Mouse (Mus musculus) kidney, adult 9 months (tissue): Measurements from ENCODE around the gene Sept8.
"Not testable (repeated sequence)": the region's sequence is repeated elsewhere in the genome, so short reads cannot be mapped to it uniquely, and the experiment has no call there.

Source experiments
- DNase-seq: peaks from one replicate; pipeline ENCODE4 v3.0.0; 2022

Sept8 gene

DNA sequence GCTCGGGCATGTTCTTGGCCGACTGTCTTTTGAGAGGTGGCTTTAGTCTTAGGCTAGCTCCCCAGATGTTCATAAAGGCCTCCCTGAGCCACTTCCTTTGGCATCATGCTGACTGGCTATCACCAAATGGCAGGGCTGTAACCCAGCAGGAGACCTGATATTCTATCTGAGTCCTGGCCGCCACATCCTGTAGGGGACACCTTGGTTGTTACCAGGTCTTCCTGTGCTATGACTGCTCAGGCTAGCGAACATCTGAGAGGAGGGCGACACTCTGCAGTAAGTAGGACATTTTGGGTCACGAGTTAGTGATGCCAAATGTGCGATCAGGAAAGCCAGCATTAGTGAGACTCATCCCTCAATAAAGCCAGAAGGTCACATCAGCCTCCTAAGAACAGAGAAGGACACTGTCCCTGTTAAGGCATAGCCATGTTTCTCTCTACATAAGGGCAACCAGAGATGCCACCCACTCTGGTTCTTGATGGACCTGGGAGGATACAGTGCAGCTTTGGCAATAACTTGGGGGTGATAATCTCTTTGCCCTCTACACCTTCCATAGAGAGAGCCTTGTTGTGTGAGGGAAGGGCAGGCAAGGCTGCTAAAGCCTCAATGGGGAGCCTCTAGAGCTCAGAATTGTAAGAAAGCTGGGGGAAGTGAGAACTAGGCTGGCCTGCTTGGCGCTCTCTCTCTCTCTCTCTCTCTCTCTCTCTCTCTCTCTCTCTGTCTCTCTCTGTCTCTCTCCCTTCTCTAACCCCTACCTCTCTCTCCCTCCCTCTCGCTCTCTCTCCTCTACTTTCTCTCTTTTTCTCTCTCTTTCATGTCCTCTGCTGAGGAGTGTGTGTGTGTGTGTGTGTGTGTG lies 9.6 kb downstream of the Sept8 start:
- no peak for DNase-seq

DNA sequence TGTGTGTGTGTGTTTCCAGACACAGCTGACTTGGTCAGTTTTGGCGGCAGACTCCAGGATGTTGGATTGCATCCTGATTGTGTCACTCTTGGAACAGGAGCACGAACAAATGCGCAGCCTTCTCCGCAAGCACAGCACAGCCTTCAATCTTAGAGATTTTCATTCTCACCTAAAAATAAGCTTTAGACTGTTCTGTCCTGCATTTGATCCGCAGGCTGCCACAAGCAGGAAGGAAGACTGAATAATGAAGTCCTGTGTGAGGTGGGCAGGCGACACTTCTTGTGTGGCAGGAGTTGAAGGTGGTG lies 10.1 kb downstream of the Sept8 start:
- peak; percentile 21 for DNase-seq

DNA sequence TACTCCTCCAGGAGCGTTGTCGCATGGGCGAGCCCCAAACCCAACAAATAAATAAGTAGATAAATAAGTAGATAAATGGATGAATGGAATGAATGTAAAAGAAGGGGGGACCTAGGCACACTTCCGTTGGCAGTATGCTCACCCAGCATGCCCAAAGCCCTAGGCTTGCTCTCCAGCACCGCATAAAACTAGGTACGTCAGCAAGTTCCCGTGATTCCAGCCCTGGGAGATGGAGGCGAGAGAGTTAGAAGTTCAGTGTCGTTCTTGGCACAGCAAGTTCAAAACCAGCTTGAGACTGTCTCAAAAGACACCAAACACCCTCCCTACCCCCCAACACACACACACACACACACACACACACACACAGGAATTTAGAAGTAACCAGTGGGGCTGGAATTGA lies 10.9 kb downstream of the Sept8 start:
- DNase-seq: no peak

DNA sequence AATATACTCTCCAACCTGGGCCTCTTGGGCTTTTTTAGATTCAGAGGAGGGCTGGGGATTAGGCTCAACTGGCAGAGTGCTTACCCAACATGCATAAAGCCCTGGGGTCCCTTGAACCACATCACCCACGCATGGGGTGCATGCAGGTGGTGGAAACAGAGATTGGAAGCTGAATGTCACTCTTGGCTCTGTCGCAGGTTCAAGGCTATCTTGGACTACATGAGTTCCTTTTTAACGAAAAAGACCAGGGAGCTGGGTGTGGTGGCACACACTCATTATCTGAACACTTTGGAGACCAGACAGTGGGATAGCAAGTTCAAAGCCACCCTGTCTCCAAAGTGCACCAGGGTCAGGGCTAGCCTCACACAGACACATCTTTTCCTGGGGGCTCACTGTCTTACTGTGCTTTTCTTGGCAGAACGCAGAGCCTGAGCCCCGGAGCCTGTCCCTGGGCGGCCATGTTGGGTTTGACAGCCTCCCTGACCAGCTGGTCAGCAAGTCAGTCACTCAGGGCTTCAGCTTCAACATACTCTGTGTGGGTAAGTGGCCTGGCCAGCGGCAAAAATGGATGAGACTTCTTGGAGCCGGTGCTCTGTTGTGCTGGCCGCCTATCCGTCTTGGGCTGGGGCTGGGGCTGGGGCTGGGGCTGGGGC lies 12.6 kb downstream of the Sept8 start:
- DNase-seq: no peak

- DNase-seq: no peak
Measured at GRCm38 (mm10) chr11:53532231-53532620, 13.2 kb downstream of the Sept8 start.

DNA sequence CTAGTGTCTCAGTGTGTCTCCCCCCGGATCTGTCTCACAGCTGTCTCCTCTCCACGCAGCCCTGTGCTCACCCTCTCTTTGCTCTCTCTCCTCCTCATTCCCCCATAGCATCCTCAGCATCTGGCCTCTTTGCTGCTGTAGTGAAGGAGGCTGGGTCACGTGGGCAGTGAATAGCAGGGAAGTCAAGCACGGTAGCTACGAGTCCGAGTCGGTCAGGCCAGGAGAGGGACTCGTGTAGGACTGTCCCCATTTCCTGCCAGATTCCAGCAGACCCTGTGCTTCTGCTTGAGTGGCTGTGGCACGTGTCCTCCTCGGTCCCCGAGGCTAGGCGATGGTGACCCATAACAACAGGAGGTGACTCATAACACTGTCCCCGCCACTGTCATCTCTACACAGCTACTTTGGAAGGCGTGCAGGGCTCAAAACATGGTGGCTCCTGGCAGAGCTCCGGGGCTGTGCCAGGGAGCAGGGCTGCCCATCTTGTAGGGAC lies 20.0 kb downstream of the Sept8 start:
- no peak for DNase-seq

GRCm38 (mm10) chr11:53540394-53540793 lies 21.3 kb downstream of the Sept8 start:
- DNase-seq: no peak

DNA sequence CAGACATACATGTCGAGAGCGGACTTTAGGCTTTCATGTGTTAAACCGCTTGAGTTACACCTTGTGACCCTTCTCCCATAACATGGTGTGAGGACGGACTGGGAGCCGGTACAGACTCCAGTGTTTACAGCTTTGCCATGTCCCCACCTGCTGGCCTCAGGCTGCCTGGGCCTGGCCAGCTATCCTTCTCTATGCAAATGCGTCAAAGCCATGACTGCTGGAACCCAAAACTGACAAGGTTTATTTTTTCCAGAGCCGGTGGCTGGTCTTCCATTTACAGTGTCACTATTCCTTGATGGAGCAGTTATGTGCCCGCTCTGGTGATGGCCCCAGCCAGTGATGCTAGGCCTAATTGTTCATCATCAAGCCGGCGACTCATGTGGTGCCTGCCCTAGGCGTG lies 22.2 kb downstream of the Sept8 start:
- DNase-seq: no peak

- no peak for DNase-seq
Measured at GRCm38 (mm10) chr11:53543021-53543420, 24.0 kb downstream of the Sept8 start.

- DNase-seq: no peak
Measured at GRCm38 (mm10) chr11:53546271-53546670, 27.2 kb downstream of the Sept8 start.

DNA sequence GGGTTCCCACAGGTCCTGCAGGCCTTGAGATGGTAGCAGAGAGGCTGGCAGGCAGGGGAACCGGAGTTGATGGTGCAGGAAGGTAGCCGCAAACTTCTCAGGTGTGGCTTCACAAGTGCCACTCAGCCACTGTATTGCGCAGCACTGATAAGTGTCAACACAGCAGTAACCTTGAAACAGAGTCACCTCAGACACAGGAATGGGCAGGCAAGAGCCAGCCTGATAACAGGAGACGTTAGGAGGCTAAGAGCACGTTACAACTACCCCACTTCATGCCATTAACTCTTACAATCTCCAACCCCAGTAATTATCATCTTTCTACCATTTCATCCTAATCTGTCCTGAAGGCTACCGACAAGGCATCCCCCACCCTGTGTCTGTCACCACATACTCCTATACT lies 28.5 kb downstream of the Sept8 start:
- DNase-seq: no peak

- DNase-seq: no peak
Measured at GRCm38 (mm10) chr11:53548036-53548605, 29.1 kb downstream of the Sept8 start.

DNA sequence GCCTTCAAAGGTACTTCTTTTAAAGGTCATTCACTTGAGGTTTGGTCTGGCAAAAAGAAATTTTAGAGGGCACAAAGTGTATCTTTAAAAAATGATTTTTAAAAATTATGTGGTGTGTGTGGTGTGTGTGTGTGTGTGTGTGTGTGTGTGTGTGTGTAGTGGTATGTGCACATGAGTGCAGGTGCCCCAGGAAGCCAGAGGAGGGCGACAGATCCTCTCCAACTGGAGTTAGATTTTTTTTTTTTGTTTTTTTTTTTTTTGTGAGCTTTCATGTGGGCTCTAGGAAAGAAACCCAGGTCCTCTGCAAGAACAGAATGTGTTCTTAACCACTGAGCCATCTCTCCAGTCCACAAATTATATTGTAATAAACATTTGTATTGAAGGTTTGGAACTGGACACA lies 31.7 kb downstream of the Sept8 start:
- no peak for DNase-seq

GRCm38 (mm10) chr11:53551754-53552153 lies 32.7 kb downstream of the Sept8 start:
- DNase-seq: no peak

DNA sequence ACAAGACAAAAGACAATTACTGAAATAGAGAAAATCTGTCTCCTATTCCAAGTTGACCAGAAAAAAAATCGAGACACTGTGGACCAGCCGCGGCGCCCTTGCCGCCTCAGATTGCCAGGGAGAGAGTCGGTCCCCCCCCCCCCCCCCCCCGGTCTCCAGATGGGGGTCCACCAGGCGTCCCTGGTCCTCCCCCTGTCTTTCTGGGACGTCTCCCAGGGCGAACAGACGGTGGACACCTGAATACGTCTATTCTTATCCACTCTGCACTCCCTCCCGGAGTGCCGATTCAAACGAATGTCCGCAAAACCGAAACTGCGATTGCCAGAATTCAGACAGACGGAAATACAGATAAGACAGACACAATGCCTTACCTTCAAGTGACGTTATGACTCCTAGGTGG lies 37.5 kb downstream of the Sept8 start:
- not testable (repeated sequence) for DNase-seq

GRCm38 (mm10) chr11:53557992-53558391 lies 38.9 kb downstream of the Sept8 start:
- DNase-seq: not testable (repeated sequence)

DNA sequence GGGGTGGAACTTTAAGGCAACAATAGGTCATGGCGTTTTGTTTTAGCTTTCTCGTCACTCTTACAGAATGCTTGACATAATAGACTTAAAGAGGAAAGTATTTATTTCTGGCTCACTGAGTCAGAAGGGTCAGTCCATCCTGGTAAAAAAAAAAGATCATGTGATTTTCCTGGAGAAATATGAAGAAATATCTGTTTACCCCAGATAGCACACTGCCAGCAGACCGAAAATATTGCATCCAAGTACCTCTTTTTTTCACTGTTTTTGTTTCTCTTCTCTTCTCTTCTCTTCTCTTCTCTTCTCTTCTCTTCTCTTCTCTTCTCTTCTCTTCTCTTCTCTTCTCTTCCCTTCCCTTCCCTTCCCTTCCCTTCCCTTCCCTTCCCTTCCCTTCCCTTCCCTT lies 40.9 kb downstream of the Sept8 start:
- DNase-seq: not testable (repeated sequence)

GRCm38 (mm10) chr11:53561986-53562385 lies 42.9 kb downstream of the Sept8 start:
- DNase-seq: no peak

DNA sequence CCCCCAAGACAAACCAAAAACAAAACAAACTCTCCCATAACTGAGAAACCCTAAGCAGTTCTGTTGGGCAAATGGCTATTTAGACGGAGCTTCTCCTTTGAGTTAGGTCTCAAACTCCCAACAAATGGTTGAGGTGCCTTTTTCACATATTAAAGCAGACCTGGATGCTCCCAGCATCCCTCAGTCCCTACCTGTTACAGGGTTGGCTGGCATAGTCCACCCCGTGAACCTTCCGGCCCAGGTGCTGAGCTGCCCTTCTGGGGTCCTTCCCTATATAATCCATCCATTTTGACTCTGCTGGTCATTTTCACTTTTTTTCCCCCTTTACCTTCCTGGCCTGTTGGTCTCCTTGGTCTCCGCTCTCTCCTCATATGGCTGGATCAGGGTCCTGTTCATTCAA lies 47.6 kb downstream of the Sept8 start:
- DNase-seq: no peak

GRCm38 (mm10) chr11:53567224-53568014 lies 48.4 kb downstream of the Sept8 start, which contains the start of gene Kif3a:
TSS of gene Kif3a (plus strand) at chr11:53567379.
- DNase-seq: peak; percentile 96

- no peak for DNase-seq
Measured at GRCm38 (mm10) chr11:53580562-53580961, 61.5 kb downstream of the Sept8 start.

DNA sequence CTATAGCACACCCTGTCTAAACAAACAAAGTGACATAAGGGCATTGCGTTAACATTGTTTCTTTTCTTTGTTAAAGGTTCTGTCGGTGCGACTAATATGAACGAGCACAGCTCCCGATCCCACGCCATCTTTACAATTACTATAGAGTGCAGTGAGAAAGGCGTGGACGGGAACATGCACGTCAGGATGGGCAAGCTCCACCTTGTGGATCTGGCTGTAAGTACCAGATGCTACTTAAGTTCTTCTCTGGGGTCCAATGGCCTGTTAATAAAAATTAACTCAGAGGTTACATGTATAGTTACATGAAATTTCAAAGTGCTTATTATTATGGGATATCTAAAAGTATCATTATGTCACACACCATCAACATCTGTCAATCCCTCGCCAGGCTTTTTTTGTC lies 64.1 kb downstream of the Sept8 start:
- no peak for DNase-seq

GRCm38 (mm10) chr11:53584849-53585248 lies 65.8 kb downstream of the Sept8 start:
- peak; percentile 29 for DNase-seq
